Mouse (Mus musculus): ENCODE results near the gene Med9. TPM values are rescaled to one million over a fixed set of nuclear protein-coding genes. Genes with fewer than 3 reads are reported as not detected.

Gene Med9
- total and polyA plus RNA-seq, 3 experiments: 24.0 to 25.5 (median 24.0) TPM

- peak overlapping the region; percentile 50; the same call in 1 of the 2 replicates for H3K27ac ChIP-seq
- H3K36me3 ChIP-seq (ENCODE audit: control insufficient read depth, insufficient read depth, low read length): peaks cover 8% of the 10 kb centered on the region; the same call in 1 of the 2 replicates
- no peak overlapping the region for H3K4me3 ChIP-seq
- H3K27me3 ChIP-seq (ENCODE audit: control insufficient read depth, insufficient read depth, low read length): no peaks in the 10 kb centered on the region
- WGBS: 35% methylated on average over 3 of the region's 3 CpGs
- no peaks in the 10 kb centered on the region for H3K79me2 ChIP-seq (replicated peaks; ENCODE audit: control insufficient read depth, insufficient read depth, low read length)
- no peak overlapping the region for H3K9ac ChIP-seq (ENCODE audit: low read depth, low read length)
- peaks cover 8% of the 10 kb centered on the region for H3K4me1 ChIP-seq (ENCODE audit: control insufficient read depth, insufficient read depth, low read length)
- DNase-seq: no peak
- no peak for TF ChIP-seq POLR2A (IDR thresholded peaks at IDR 0.05; ENCODE audit: insufficient read depth, low read depth, low read length)
- no peak for TF ChIP-seq CTCF (IDR thresholded peaks at IDR 0.05)
- TF ChIP-seq EP300 (IDR thresholded peaks at IDR 0.05; ENCODE audit: insufficient read depth, low read depth, low read length): no peak
- intact Hi-C loops (cut with DNase I): no loop called here
Observed at GRCm38 (mm10) chr11:59919401-59919800, 28.6 kb upstream of the Med9 start.

DNA sequence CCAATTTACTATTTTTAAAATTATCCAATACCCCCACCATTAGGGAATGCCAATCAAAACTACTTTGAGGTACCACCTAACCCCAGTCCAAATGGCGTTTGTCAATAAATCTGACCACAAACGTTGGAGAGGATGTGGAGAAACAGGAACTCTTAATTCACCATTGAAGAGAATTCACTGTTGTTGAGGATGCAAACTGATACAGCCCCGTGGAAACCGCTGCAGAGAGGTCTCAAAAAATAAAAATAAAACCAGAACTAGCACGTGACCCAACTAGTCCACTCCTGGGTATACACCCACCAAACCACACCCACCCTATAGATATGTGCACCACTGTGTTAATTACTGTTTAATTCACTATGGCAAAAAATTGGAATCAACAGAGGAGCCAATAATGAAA is 27.7 kb upstream of the Med9 start:
- no peak for TF ChIP-seq EP300 (IDR thresholded peaks at IDR 0.05; ENCODE audit: insufficient read depth, low read depth, low read length)
- TF ChIP-seq POLR2A (IDR thresholded peaks at IDR 0.05; ENCODE audit: insufficient read depth, low read depth, low read length): no peak
- TF ChIP-seq CTCF (IDR thresholded peaks at IDR 0.05): no peak
- Histone ChIP-seq H3K4me3 (no peak overlapping the region), H3K79me2 (replicated peaks; ENCODE audit: control insufficient read depth, insufficient read depth, low read length) (no peaks in the 10 kb centered on the region), H3K4me1 (ENCODE audit: control insufficient read depth, insufficient read depth, low read length) (peaks cover 8% of the 10 kb centered on the region), H3K27ac (no peak overlapping the region; the same call in 1 of the 2 replicates), H3K9ac (ENCODE audit: low read depth, low read length) (no peak overlapping the region), H3K27me3 (ENCODE audit: control insufficient read depth, insufficient read depth, low read length) (no peaks in the 10 kb centered on the region), H3K36me3 (ENCODE audit: control insufficient read depth, insufficient read depth, low read length) (peaks cover 8% of the 10 kb centered on the region; the same call in 1 of the 2 replicates)
- DNase-seq: no peak
- WGBS: 45% methylated on average over 5 of the region's 5 CpGs
- intact Hi-C loops (cut with DNase I): no loop called here

GRCm38 (mm10) chr11:59921265-59921664 is 26.7 kb upstream of the Med9 start:
- H3K9ac ChIP-seq (ENCODE audit: low read depth, low read length): no peak overlapping the region
- peaks cover 8% of the 10 kb centered on the region for H3K4me1 ChIP-seq (ENCODE audit: control insufficient read depth, insufficient read depth, low read length)
- no peak overlapping the region for H3K4me3 ChIP-seq
- no peaks in the 10 kb centered on the region for H3K79me2 ChIP-seq (replicated peaks; ENCODE audit: control insufficient read depth, insufficient read depth, low read length)
- DNase-seq: no peak
- no peaks in the 10 kb centered on the region for H3K27me3 ChIP-seq (ENCODE audit: control insufficient read depth, insufficient read depth, low read length)
- TF ChIP-seq POLR2A (IDR thresholded peaks at IDR 0.05; ENCODE audit: insufficient read depth, low read depth, low read length) (no peak), CTCF (IDR thresholded peaks at IDR 0.05) (no peak), EP300 (IDR thresholded peaks at IDR 0.05; ENCODE audit: insufficient read depth, low read depth, low read length) (no peak)
- 57% methylated on average over 7 of the region's 7 CpGs for WGBS
- H3K36me3 ChIP-seq (ENCODE audit: control insufficient read depth, insufficient read depth, low read length): peaks cover 8% of the 10 kb centered on the region; the same call in 1 of the 2 replicates
- H3K27ac ChIP-seq: no peak overlapping the region
- intact Hi-C loops (cut with DNase I): no loop called here

- no peak for DNase-seq
- Histone ChIP-seq H3K4me1 (ENCODE audit: control insufficient read depth, insufficient read depth, low read length) (no peaks in the 10 kb centered on the region), H3K27ac (no peak overlapping the region), H3K79me2 (replicated peaks; ENCODE audit: control insufficient read depth, insufficient read depth, low read length) (no peaks in the 10 kb centered on the region), H3K27me3 (ENCODE audit: control insufficient read depth, insufficient read depth, low read length) (no peaks in the 10 kb centered on the region), H3K4me3 (no peak overlapping the region), H3K36me3 (ENCODE audit: control insufficient read depth, insufficient read depth, low read length) (no peaks in the 10 kb centered on the region), H3K9ac (ENCODE audit: low read depth, low read length) (no peak overlapping the region)
- TF ChIP-seq POLR2A (IDR thresholded peaks at IDR 0.05; ENCODE audit: insufficient read depth, low read depth, low read length) (no peak), EP300 (IDR thresholded peaks at IDR 0.05; ENCODE audit: insufficient read depth, low read depth, low read length) (no peak), CTCF (IDR thresholded peaks at IDR 0.05) (no peak)
- WGBS: 71% methylated on average over 4 of the region's 4 CpGs
- intact Hi-C loops (cut with DNase I): no loop called here
Observed at GRCm38 (mm10) chr11:59930031-59930430, 18.0 kb upstream of the Med9 start.

- no peak for DNase-seq
- Histone ChIP-seq H3K79me2 (replicated peaks; ENCODE audit: control insufficient read depth, insufficient read depth, low read length) (no peaks in the 10 kb centered on the region), H3K4me1 (ENCODE audit: control insufficient read depth, insufficient read depth, low read length) (no peaks in the 10 kb centered on the region), H3K36me3 (ENCODE audit: control insufficient read depth, insufficient read depth, low read length) (no peaks in the 10 kb centered on the region), H3K27me3 (ENCODE audit: control insufficient read depth, insufficient read depth, low read length) (no peaks in the 10 kb centered on the region), H3K27ac (no peak overlapping the region), H3K9ac (ENCODE audit: low read depth, low read length) (no peak overlapping the region), H3K4me3 (no peak overlapping the region)
- WGBS: 55% methylated on average over 9 of the region's 9 CpGs
- intact Hi-C loops (cut with DNase I): no loop called here
- TF ChIP-seq POLR2A (IDR thresholded peaks at IDR 0.05; ENCODE audit: insufficient read depth, low read depth, low read length) (no peak), EP300 (IDR thresholded peaks at IDR 0.05; ENCODE audit: insufficient read depth, low read depth, low read length) (no peak), CTCF (IDR thresholded peaks at IDR 0.05) (no peak)
Observed at GRCm38 (mm10) chr11:59932560-59933337, 15.3 kb upstream of the Med9 start.

GRCm38 (mm10) chr11:59933943-59934342 is 14.1 kb upstream of the Med9 start:
- WGBS: 60% methylated on average over 12 of the region's 12 CpGs
- Histone ChIP-seq H3K9ac (ENCODE audit: low read depth, low read length) (no peak overlapping the region), H3K79me2 (replicated peaks; ENCODE audit: control insufficient read depth, insufficient read depth, low read length) (no peaks in the 10 kb centered on the region), H3K27me3 (ENCODE audit: control insufficient read depth, insufficient read depth, low read length) (no peaks in the 10 kb centered on the region), H3K4me3 (no peak overlapping the region), H3K27ac (no peak overlapping the region), H3K36me3 (ENCODE audit: control insufficient read depth, insufficient read depth, low read length) (no peaks in the 10 kb centered on the region), H3K4me1 (ENCODE audit: control insufficient read depth, insufficient read depth, low read length) (no peaks in the 10 kb centered on the region)
- TF ChIP-seq CTCF (IDR thresholded peaks at IDR 0.05): no peak
- TF ChIP-seq POLR2A (IDR thresholded peaks at IDR 0.05; ENCODE audit: insufficient read depth, low read depth, low read length): no peak
- TF ChIP-seq EP300 (IDR thresholded peaks at IDR 0.05; ENCODE audit: insufficient read depth, low read depth, low read length): no peak
- intact Hi-C loops (cut with DNase I): no loop called here
- DNase-seq: no peak
